Mouse (Mus musculus) G1E (cell line): ENCODE data around the gene Ppm1l.

Experiments
- CTCF ChIP-seq: IDR thresholded peaks from 2 replicates; pipeline ENCODE4 v1.5.1; 2012; ENCODE audit warnings: low read depth, low read length, inconsistent platforms, mixed read lengths
- GATA1 ChIP-seq: IDR thresholded peaks from 2 replicates; pipeline ENCODE4 v1.6.1; 2012; ENCODE audit warnings: borderline replicate concordance, low read length, inconsistent platforms, mixed read lengths
- POLR2AphosphoS5 ChIP-seq: IDR thresholded peaks from 2 replicates; pipeline ENCODE4 v1.6.1; 2012; ENCODE audit warnings: low read depth, low read length, inconsistent platforms; ENCODE audit not compliant: insufficient replicate concordance

DNA sequence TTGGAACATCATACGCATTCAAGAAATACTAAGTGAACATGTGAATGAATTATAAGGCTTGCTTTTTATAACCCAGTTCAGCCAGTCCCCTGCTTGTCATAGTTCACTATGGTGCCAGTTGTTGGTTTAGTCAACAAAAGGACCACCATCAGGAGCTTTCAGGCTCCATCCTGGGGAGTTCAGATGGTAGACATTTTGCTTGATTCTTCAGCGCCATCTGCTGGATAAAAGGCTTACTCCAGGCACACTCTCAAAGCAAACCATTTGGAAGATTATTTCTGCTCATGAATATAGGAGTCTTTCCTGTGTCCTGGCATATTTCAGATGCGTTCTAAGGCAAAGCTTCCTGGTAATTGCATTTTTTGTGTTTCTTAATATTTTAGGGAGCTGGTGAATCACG is 165.2 kb downstream of the Ppm1l start:
- TF ChIP-seq CTCF = peak; percentile 39; the same call in 1 of the 2 replicates
- TF ChIP-seq GATA1 = no peak
- no peak for TF ChIP-seq POLR2AphosphoS5
